Mouse (Mus musculus): ENCODE results near the gene Taf6l.

DNA sequence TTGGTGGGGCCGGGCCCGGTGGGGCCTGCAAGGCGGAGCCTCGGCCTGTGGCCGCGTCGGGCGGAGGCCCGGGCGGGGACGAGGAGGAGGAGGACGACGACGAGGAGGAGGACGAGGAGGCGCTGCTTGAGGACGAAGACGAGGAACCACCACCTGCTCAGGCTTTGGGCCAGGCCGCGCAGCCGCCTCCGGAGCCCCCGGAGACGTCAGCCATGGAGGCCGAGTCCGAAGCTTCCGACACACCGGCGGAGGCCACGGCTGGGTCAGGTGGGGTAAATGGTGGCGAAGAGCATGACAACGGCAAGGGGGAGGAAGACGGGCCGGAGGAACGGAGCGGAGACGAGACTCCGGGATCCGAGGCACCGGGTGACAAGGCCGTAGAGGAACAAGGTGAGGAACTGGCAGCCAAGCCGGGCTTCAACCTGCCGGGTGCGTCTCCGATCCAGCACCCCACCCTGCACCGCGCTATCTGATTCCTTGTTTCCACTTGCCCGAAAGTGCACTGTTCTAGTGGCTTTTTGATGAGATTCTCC, 34.3 kb upstream of the Taf6l start:
- TF ChIP-seq CTCF (IDR thresholded peaks at IDR 0.05) (no peak), EP300 (IDR thresholded peaks at IDR 0.05) (no peak)

Measured in lung, postnatal 0 days (tissue).